Mouse (Mus musculus): ENCODE data around the gene Gar1. TPM values are rescaled to one million over a fixed set of nuclear protein-coding genes. Genes with fewer than 3 reads are reported as not detected.

The Gar1 gene
- polyA plus RNA-seq, 1 experiment from 2014 or later: 87.7 TPM

- H3K27me3 ChIP-seq (replicated peaks): no peaks in the 10 kb centered on the region
- no peak overlapping the region for H3K9ac ChIP-seq
- H3K4me2 ChIP-seq (replicated peaks): no peak overlapping the region
- WGBS: 74% methylated on average over 5 of the region's 5 CpGs
- H3K27ac ChIP-seq: no peak overlapping the region
- ATAC-seq: no peak
- H3K4me1 ChIP-seq (replicated peaks): no peaks in the 10 kb centered on the region
- no peaks in the 10 kb centered on the region for H3K9me3 ChIP-seq
- H3K36me3 ChIP-seq: no peaks in the 10 kb centered on the region
- H3K4me3 ChIP-seq (replicated peaks): no peak overlapping the region
Observed at GRCm38 (mm10) chr3:129797341-129797740, 33.9 kb downstream of the Gar1 start.

DNA sequence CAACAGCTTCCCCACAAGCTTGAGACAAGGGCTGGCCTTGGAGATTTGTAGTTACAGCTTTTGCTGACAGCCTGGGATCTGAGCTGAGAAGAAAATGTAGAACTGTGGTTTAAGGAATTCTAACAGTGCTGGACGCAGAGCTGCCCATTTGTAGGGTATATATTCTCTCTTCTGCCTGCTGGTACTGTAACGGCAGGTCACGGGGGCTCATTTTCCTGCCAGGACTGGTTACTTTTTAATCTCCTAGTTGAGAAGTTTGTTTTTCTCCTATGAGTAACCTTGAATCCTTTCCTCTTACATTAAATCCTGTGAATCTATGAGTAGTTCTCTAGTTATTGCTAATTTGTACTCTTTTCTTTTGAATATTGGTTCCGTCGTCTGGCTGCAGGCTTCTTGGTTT is 37.4 kb downstream of the Gar1 start:
- Histone ChIP-seq H3K9me3 (no peaks in the 10 kb centered on the region), H3K4me3 (replicated peaks) (no peak overlapping the region), H3K27ac (no peak overlapping the region), H3K36me3 (no peaks in the 10 kb centered on the region), H3K4me2 (replicated peaks) (no peak overlapping the region), H3K4me1 (replicated peaks) (no peaks in the 10 kb centered on the region), H3K27me3 (replicated peaks) (no peaks in the 10 kb centered on the region), H3K9ac (no peak overlapping the region)
- WGBS: 81% methylated on average over 5 of the region's 5 CpGs
- no peak for ATAC-seq

GRCm38 (mm10) chr3:129782746-129783145 is 48.5 kb downstream of the Gar1 start:
- WGBS: 90% methylated on average over 3 of the region's 3 CpGs

DNA sequence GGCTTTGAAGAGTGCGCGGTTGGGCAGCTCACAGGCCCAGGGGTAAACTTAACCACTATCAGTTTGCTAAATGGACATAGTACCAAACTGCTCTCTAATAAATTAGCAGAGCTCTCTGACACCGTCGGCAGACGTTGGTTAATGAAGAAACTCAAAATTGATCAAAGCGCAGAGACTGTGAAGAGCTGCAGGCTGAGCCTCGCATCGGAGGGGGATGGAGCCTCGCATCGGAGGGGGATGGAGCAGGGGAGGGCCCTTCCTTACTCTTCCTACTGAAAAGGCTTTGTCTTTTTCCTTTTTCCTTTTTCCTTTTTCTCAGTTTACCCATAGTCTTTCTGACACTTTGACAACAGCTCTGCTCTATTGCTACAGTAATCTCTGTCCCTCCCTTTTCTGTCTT is 49.8 kb downstream of the Gar1 start:
- H3K27me3 ChIP-seq (replicated peaks): no peaks in the 10 kb centered on the region

More at GRCm38 (mm10) chr3:129782746-129783145, 48.5 kb downstream of the Gar1 start:
- Histone ChIP-seq H3K9me3 (no peaks in the 10 kb centered on the region), H3K36me3 (no peaks in the 10 kb centered on the region), H3K27ac (no peak overlapping the region), H3K4me1 (replicated peaks) (no peaks in the 10 kb centered on the region), H3K27me3 (replicated peaks) (no peaks in the 10 kb centered on the region), H3K4me3 (replicated peaks) (no peak overlapping the region), H3K9ac (no peak overlapping the region), H3K4me2 (replicated peaks) (no peak overlapping the region)
- no peak for ATAC-seq

More for the DNA sequence above, 49.8 kb downstream of the Gar1 start:
- Histone ChIP-seq H3K9ac (no peak overlapping the region), H3K27ac (no peak overlapping the region), H3K9me3 (no peaks in the 10 kb centered on the region), H3K4me3 (replicated peaks) (no peak overlapping the region), H3K4me1 (replicated peaks) (no peaks in the 10 kb centered on the region), H3K36me3 (no peaks in the 10 kb centered on the region), H3K4me2 (replicated peaks) (no peak overlapping the region)
- 51% methylated on average over 10 of the region's 10 CpGs for WGBS
- ATAC-seq: no peak

Other genes starting within 250 kb of the Gar1 start
- gene Egf, start 76.1 kb downstream of the Gar1 start, polyA plus RNA-seq (2015; fragmentation: Nextera tagmentation; extraction: Ambion mirVana): 1.5 and 2.0 TPM in 2 replicates
- gene Lrit3, start 27.4 kb downstream of the Gar1 start, polyA plus RNA-seq (2015; fragmentation: Nextera tagmentation; extraction: Ambion mirVana): not detected in 2 replicates
- not detected in 2 replicates for gene Rrh, start 8.8 kb downstream of the Gar1 start, polyA plus RNA-seq (2015; fragmentation: Nextera tagmentation; extraction: Ambion mirVana)
- 57.2 and 57.9 TPM in 2 replicates for gene Cfi, start 4.5 kb upstream of the Gar1 start, polyA plus RNA-seq (2015; fragmentation: Nextera tagmentation; extraction: Ambion mirVana)
- gene Pla2g12a, start 47.2 kb upstream of the Gar1 start, polyA plus RNA-seq (2015; fragmentation: Nextera tagmentation; extraction: Ambion mirVana): 68.9 and 69.1 TPM in 2 replicates
- 142 and 147 TPM in 2 replicates for gene Casp6, start 70.0 kb upstream of the Gar1 start, polyA plus RNA-seq (2015; fragmentation: Nextera tagmentation; extraction: Ambion mirVana)
- gene Mcub, start 138.8 kb upstream of the Gar1 start, polyA plus RNA-seq (2015; fragmentation: Nextera tagmentation; extraction: Ambion mirVana): 2.5 and 3.5 TPM in 2 replicates
- gene Sec24b, start 230.2 kb upstream of the Gar1 start, polyA plus RNA-seq (2015; fragmentation: Nextera tagmentation; extraction: Ambion mirVana): 24.7 and 29.2 TPM in 2 replicates

All from intestine, embryonic 15.5 days (tissue).